26 mouse cellular contexts compared by ENCODE assay signal in the genomic region with DNA sequence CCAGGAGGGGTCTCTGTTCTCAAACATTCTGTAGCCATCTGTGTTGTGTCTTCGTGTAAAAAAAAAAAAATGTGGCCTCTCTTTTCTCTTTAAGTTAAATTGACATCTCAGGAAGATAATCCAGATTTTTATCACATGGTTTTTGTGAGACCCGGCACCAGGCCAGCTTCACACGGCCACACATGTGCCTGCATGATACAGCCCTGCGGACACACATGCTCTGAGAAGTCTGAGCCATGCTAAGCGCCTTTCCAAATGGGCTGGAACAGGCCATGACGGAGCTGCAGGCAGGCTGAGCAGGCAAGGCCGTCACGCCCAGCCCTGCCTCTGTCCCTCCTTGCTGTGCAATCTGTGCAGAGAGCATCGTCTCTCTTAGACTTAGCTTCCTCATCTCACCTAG. TPM values are rescaled to one million over a fixed set of nuclear protein-coding genes. Genes with fewer than 3 reads are reported as not detected.
A peak's percentile ranks its signal among the peaks of the same experiment; 100 is the strongest.
DNase-seq lines count a peak whose midpoint lies in the region; ATAC-seq lines count a peak whose summit lies in the region.
"Had no signal": no experiment of that assay in that cellular context is flagged by ENCODE, and none has a peak within 500 bp of the region (broad histone marks: within the 10 kb centered on the region; RNA-seq: fewer than 3 reads in every experiment).

No protein-coding gene starts in this region.

- DNase-seq in heart, postnatal 36 days: no peak
- no peak for DNase-seq in embryonic facial prominence, embryonic 10.5 days (ENCODE audit: low spot score)
- DNase-seq in embryonic facial prominence, embryonic 14.5 days (ENCODE audit: low spot score): peak; percentile 66
- DNase-seq in lung, postnatal 36 days: no peak
- no peak for DNase-seq in urinary bladder, postnatal 36 days (ENCODE audit: low spot score in 2 of 2)
- DNase-seq: adrenal gland, adult 2 months; cerebellum, adult 2 months; cerebellum, postnatal 25 days; embryo, embryonic 11 days; gastrocnemius, postnatal 36 days; kidney, postnatal 36 days; layer of hippocampus, adult 9-11 months; liver, embryonic 13.5 days; lung, adult 2 months; lung, postnatal 14 days; retina, postnatal 1 day; right cerebral cortex, postnatal 25 days; spleen, adult 18-20 months; thymus, postnatal 14 days had no signal

- H3K4me2 ChIP-seq in heart, embryonic 15.5 days: no peak overlapping the region
- no peak overlapping the region for H3K4me2 ChIP-seq in embryonic facial prominence, embryonic 14.5 days (ENCODE audit: low read depth, low read length)
- H3K4me2 ChIP-seq in limb, embryonic 15.5 days: no peak overlapping the region
- H3K4me2 ChIP-seq: hindbrain, embryonic 12.5 days; liver, embryonic 13.5 days; midbrain, embryonic 15.5 days; neural tube, embryonic 12.5 days had no signal

- H3K4me1 ChIP-seq in heart, embryonic 15.5 days (replicated peaks): peaks cover 2% of the 10 kb centered on the region; the same call in 1 of the 2 replicates
- H3K4me1 ChIP-seq in embryonic facial prominence, embryonic 10.5 days: peaks cover 38% of the 10 kb centered on the region
- H3K4me1 ChIP-seq in embryonic facial prominence, embryonic 14.5 days (ENCODE audit: control insufficient read depth, insufficient read depth, low read length): peaks cover 14% of the 10 kb centered on the region
- H3K4me1 ChIP-seq in limb, embryonic 15.5 days: peaks cover 31% of the 10 kb centered on the region
- H3K4me1 ChIP-seq: liver, embryonic 13.5 days; megakaryocyte, embryonic 14.5 days; midbrain, embryonic 15.5 days had no signal

- 0 out of 2 replicates have a peak overlapping the region, but pooled peaks have one; percentile 6 for H3K9ac ChIP-seq in heart, embryonic 15.5 days
- H3K9ac ChIP-seq in embryonic facial prominence, embryonic 14.5 days (ENCODE audit: low read depth, low read length): no peak overlapping the region
- H3K9ac ChIP-seq in limb, embryonic 15.5 days: no peak overlapping the region
- H3K9ac ChIP-seq: hindbrain, embryonic 12.5 days; liver, embryonic 13.5 days; midbrain, embryonic 15.5 days; neural tube, embryonic 12.5 days had no signal

- no peaks in the 10 kb centered on the region for H3K27me3 ChIP-seq in heart, embryonic 15.5 days
- H3K27me3 ChIP-seq in embryonic facial prominence, embryonic 10.5 days (replicated peaks; ENCODE audit: low read depth, poor library complexity, severe bottlenecking): no peaks in the 10 kb centered on the region
- no peaks in the 10 kb centered on the region for H3K27me3 ChIP-seq in embryonic facial prominence, embryonic 14.5 days (replicated peaks; ENCODE audit: control insufficient read depth, insufficient read depth, low read length)
- H3K27me3 ChIP-seq in limb, embryonic 15.5 days: no peaks in the 10 kb centered on the region
- H3K27me3 ChIP-seq: hindbrain, embryonic 12.5 days; midbrain, embryonic 15.5 days; neural tube, embryonic 12.5 days had no signal

- H3K36me3 ChIP-seq in heart, embryonic 15.5 days: no peaks in the 10 kb centered on the region
- no peaks in the 10 kb centered on the region for H3K36me3 ChIP-seq in embryonic facial prominence, embryonic 10.5 days (replicated peaks)
- H3K36me3 ChIP-seq in embryonic facial prominence, embryonic 14.5 days (ENCODE audit: control insufficient read depth, insufficient read depth, low read length): no peaks in the 10 kb centered on the region
- no peaks in the 10 kb centered on the region for H3K36me3 ChIP-seq in limb, embryonic 15.5 days
- H3K36me3 ChIP-seq: hindbrain, embryonic 12.5 days; liver, embryonic 13.5 days; midbrain, embryonic 15.5 days; neural tube, embryonic 12.5 days had no signal

- H3K27ac ChIP-seq in heart, embryonic 15.5 days: no peak overlapping the region
- 0 out of 2 replicates have a peak overlapping the region, but pooled peaks have one; percentile 44 for H3K27ac ChIP-seq in embryonic facial prominence, embryonic 10.5 days (replicated peaks)
- 0 out of 2 replicates have a peak overlapping the region, but pooled peaks have one; percentile 29 for H3K27ac ChIP-seq in embryonic facial prominence, embryonic 14.5 days (replicated peaks; ENCODE audit: low read depth, low read length)
- H3K27ac ChIP-seq in limb, embryonic 15.5 days: 0 out of 2 replicates have a peak overlapping the region, but pooled peaks have one; percentile 33
- H3K27ac ChIP-seq: hindbrain, embryonic 12.5 days; liver, embryonic 13.5 days; midbrain, embryonic 15.5 days; neural tube, embryonic 12.5 days had no signal

- H3K9me3 ChIP-seq in heart, embryonic 15.5 days (replicated peaks): no peaks in the 10 kb centered on the region
- H3K9me3 ChIP-seq in embryonic facial prominence, embryonic 10.5 days: peaks cover 2% of the 10 kb centered on the region; the same call in 1 of the 2 replicates
- no peaks in the 10 kb centered on the region for H3K9me3 ChIP-seq in embryonic facial prominence, embryonic 14.5 days (ENCODE audit: control insufficient read depth, low read length)
- H3K9me3 ChIP-seq in limb, embryonic 15.5 days: no peaks in the 10 kb centered on the region
- H3K9me3 ChIP-seq: hindbrain, embryonic 12.5 days; liver, embryonic 13.5 days; midbrain, embryonic 15.5 days; neural tube, embryonic 12.5 days had no signal

- intact Hi-C loops in heart, postnatal 36 days (cut with DNase I): no loop called here

- no peak for ATAC-seq in heart, embryonic 15.5 days (replicated peaks; ENCODE audit: insufficient number of reproducible peaks, insufficient read depth, low FRiP score, low read depth)
- ATAC-seq in embryonic facial prominence, embryonic 14.5 days (ENCODE audit: low read depth): no peak
- no peak for ATAC-seq in limb, embryonic 15.5 days (ENCODE audit: insufficient number of reproducible peaks, low FRiP score, low TSS enrichment, low read depth)
- ATAC-seq: intestine, postnatal 0 days; midbrain, embryonic 15.5 days had no signal

- H3K4me3 ChIP-seq in heart, embryonic 15.5 days: no peak overlapping the region
- no peak overlapping the region for H3K4me3 ChIP-seq in embryonic facial prominence, embryonic 10.5 days
- H3K4me3 ChIP-seq in embryonic facial prominence, embryonic 14.5 days (ENCODE audit: low read depth, low read length): no peak overlapping the region
- no peak overlapping the region for H3K4me3 ChIP-seq in limb, embryonic 15.5 days
- H3K4me3 ChIP-seq: hindbrain, embryonic 12.5 days; liver, embryonic 13.5 days; megakaryocyte, embryonic 14.5 days; midbrain, embryonic 15.5 days; neural tube, embryonic 12.5 days had no signal

- WGBS in heart, embryonic 15.5 days: 56% methylated on average over 9 of the region's 9 CpGs
- whole genome bisulfite sequencing in embryonic facial prominence, embryonic 10.5 days: 76% methylated on average over 9 of the region's 9 CpGs
- WGBS in embryonic facial prominence, embryonic 14.5 days: 45% methylated on average over 9 of the region's 9 CpGs
- WGBS in limb, embryonic 15.5 days: 43% methylated on average over 9 of the region's 9 CpGs

RNA-seq across cellular contexts. Expression of a gene that starts 11.2 kb away (rescaled TPM):
- 261 and 294 TPM in 2 replicates for polyA plus RNA-seq in heart, embryonic 15.5 days (2015; fragmentation: Nextera tagmentation; extraction: Ambion mirVana)
- 10 to 100 TPM; 58.1 to 63.9 TPM for total RNA-seq in heart, postnatal 36 days (2021)
- 593 and 611 TPM in 2 replicates for polyA plus RNA-seq in embryonic facial prominence, embryonic 10.5 days (2016; fragmentation: Nextera tagmentation; extraction: Ambion mirVana)
- polyA plus RNA-seq in embryonic facial prominence, embryonic 14.5 days (2014; fragmentation: Nextera tagmentation; extraction: Ambion mirVana): 404 and 407 TPM in 2 replicates
- polyA plus RNA-seq in limb, embryonic 15.5 days (2015; fragmentation: Nextera tagmentation; extraction: Ambion mirVana): 488 and 490 TPM in 2 replicates

RNA-seq across cellular contexts. Expression of a gene that starts 17.7 kb away (rescaled TPM):
- polyA plus RNA-seq in heart, embryonic 15.5 days (2015; fragmentation: Nextera tagmentation; extraction: Ambion mirVana): 7.8 and 9.6 TPM in 2 replicates
- total RNA-seq in heart, postnatal 36 days (2021): 1 to 10 TPM; 1.4 to 2.1 TPM
- polyA plus RNA-seq in embryonic facial prominence, embryonic 10.5 days (2016; fragmentation: Nextera tagmentation; extraction: Ambion mirVana): 6.2 TPM in 2 replicates
- 7.9 and 10.1 TPM in 2 replicates for polyA plus RNA-seq in embryonic facial prominence, embryonic 14.5 days (2014; fragmentation: Nextera tagmentation; extraction: Ambion mirVana)
- 10.0 and 14.5 TPM in 2 replicates for polyA plus RNA-seq in limb, embryonic 15.5 days (2015; fragmentation: Nextera tagmentation; extraction: Ambion mirVana)

RNA-seq across cellular contexts. Expression of a gene that starts 51.7 kb away (rescaled TPM):
- 2.6 and 4.8 TPM in 2 replicates for polyA plus RNA-seq in heart, embryonic 15.5 days (2015; fragmentation: Nextera tagmentation; extraction: Ambion mirVana)
- 10 to 100 TPM in 1 of 2 experiments, 1 to 10 TPM in 1; 9.4 to 11.7 TPM for total RNA-seq in heart, postnatal 36 days (2021)
- 4.2 and 5.3 TPM in 2 replicates for polyA plus RNA-seq in embryonic facial prominence, embryonic 10.5 days (2016; fragmentation: Nextera tagmentation; extraction: Ambion mirVana)
- polyA plus RNA-seq in embryonic facial prominence, embryonic 14.5 days (2014; fragmentation: Nextera tagmentation; extraction: Ambion mirVana): 8.1 and 11.3 TPM in 2 replicates
- 15.4 and 19.0 TPM in 2 replicates for polyA plus RNA-seq in limb, embryonic 15.5 days (2015; fragmentation: Nextera tagmentation; extraction: Ambion mirVana)
